11 mouse cellular contexts compared by ENCODE assay signal in genomic region chr8:111779690-111780089, GRCm38 (mm10). TPM values are rescaled to one million over a fixed set of nuclear protein-coding genes. Genes with fewer than 3 reads are reported as not detected.
DNase-seq lines count a peak whose midpoint lies in the region.
"Had no signal": no experiment of that assay in that cellular context is flagged by ENCODE, and none has a peak within 500 bp of the region (broad histone marks: within the 10 kb centered on the region; RNA-seq: fewer than 3 reads in every experiment).

No protein-coding gene starts in this region.

- DNase-seq in heart, adult 11 months = peak; percentile 96
- no peak for DNase-seq in heart, postnatal 14 days
- peak; percentile 40 for DNase-seq in Muller cell, postnatal 12 days (ENCODE audit: inconsistent ontology term)
- DNase-seq in fibroblast of lung, adult 2 months (ENCODE audit: low read depth) = peak; percentile 46
- DNase-seq in liver = peak; percentile 20
- no peak for DNase-seq in cerebellum, adult 9-11 months
- DNase-seq in cerebellum, adult 8-10 months = no peak
- no peak for DNase-seq in right cerebral cortex, adult 18-20 months
- DNase-seq: cerebellum, adult 2 months; gastrocnemius, postnatal 36 days; heart, postnatal 4 days had no signal

- intact Hi-C loops in heart, postnatal 14 days (cut with DNase I) = loop anchor here (5.0 kb wide), 1 partner anchor 33 kb away; no protein-coding TSS in a partner anchor

RNA-seq across cellular contexts. Expression of gene Bcar1, which starts 36.1 kb away (rescaled TPM):
- total RNA-seq in heart, postnatal 14 days (2021) = 10 to 100 TPM; 27.1 to 35.7 TPM

Comparison
In these comparisons a context has a peak if more than half of its experiments do, and no peak if none do; other contexts are left out.
1. DNase-seq: peak in heart, adult 11 months (single experiment), Muller cell, postnatal 12 days (single experiment), fibroblast of lung, adult 2 months (single experiment) and liver (single experiment); none in heart, postnatal 14 days (0 of 2), cerebellum, adult 9-11 months (single experiment), cerebellum, adult 8-10 months (single experiment) and right cerebral cortex, adult 18-20 months (single experiment).